Mouse (Mus musculus) gastrocnemius, postnatal 25 days (tissue): ENCODE measurements around the gene 1700013H16Rik. TPM values are rescaled to one million over a fixed set of nuclear protein-coding genes. Genes with fewer than 3 reads are reported as not detected.
"Not testable (repeated sequence)": the region's sequence is repeated elsewhere in the genome, so short reads cannot be mapped to it uniquely, and the experiment has no call there.

Experiments used
- DNase-seq: peaks from one replicate; pipeline ENCODE4 v3.0.0; 2022
- long read RNA-seq, 2 experiments: library from polyadenylated mRNA; stranded (forward); transcript quantifications; one replicate each; pipeline ENCODE4 v2.0.0; 2021
- total RNA-seq, 2 experiments: library from RNA; stranded (reverse); gene quantifications; 1 replicate in 1 of 2; 2 replicates in 1 of 2; pipeline ENCODE4 v1.2.3; 2021

Gene 1700013H16Rik
- not detected for total RNA-seq
- long read RNA-seq, experiment 1: 0 reads
- long read RNA-seq, experiment 2: 0 reads

DNA sequence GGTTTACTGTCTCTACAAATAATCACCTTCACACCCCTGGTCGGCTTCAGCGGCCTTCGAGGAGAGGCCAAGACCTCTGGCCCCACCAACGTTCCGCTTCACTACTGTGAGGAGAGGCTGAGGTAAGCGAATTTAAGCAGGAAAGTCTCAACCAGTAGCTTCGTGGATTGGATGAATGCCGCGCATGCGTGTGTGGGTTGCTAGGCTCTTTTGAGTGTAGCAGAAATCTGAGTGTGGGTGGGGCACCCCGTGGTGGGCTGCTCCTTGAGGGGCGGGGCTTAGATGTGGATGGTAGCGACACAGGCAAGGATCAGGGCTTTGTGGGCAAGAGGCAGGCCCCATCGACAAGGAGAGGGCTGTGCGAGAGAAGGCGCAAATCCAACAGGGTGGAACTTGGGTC is at the start of gene 1700013H16Rik:
Gene 1700013H16Rik, minus strand, starts transcription at position 96 of the 400 bp plus-strand sequence.
- no peak for DNase-seq

DNA sequence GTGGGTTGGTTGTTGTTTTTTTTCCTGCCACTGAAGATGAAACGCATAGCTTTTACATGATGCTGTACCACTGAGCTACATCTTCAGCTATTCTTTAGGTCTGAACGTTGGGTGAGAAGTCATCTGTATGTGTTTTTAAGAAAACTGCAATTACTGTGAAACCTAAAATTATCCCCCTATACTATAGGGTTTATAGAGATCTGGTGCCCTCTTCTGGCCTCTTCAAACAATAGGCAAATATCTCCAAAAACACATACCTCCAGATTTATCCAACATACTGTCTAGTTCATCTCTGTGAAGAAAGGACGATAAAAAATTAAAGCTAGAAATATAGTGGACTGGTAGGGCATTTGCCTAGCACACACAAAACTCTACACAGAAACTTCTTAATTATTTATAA is 41.4 kb upstream of the 1700013H16Rik start:
- no peak for DNase-seq

DNA sequence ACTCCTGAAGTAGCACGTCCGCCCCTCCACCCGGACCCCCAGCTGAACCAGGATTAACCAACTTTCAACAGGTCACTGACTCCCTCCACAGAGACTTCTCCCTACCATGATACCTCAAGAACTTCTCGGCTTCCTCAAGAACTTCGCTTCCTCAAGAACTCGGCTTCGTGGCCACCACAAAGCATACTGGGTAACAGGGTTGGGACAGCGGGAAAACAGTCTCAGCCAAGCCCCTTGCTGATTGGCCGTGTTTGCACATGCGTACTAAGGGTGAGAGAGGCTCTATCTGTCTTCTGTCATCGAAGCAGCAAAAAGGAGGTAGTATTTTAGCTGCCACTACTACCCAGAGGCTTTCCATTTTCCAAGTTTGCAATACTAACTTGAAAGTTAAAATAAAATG is 39.9 kb upstream of the 1700013H16Rik start, which contains the start of gene Xlr:
Gene Xlr, minus strand, starts transcription at position 188 of the 400 bp plus-strand sequence.
- not testable (repeated sequence) for DNase-seq

DNA sequence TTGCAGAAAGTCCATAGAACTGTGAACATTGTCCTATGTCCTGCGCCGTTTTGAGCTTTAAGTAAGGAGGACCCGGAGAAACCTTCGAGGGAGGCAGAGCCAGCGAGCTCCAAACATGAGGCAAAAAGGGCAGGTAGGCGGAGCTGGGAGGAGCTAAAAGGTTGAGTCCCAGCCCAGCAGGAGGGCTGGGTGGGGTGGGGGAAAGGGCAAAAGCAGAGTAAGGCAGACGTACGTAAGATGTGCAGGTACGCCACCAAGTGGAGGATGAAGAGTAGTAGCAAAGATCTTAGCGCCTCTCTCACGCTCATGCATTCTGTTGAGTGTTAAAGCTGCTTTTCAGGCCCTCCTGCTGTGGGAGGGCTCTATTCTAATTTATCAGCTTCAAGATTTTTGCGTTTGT is 18.6 kb upstream of the 1700013H16Rik start, which contains the start of gene Zfp36l3:
Gene Zfp36l3, minus strand, starts transcription at position 119 of the 400 bp plus-strand sequence.
- DNase-seq: no peak

DNA sequence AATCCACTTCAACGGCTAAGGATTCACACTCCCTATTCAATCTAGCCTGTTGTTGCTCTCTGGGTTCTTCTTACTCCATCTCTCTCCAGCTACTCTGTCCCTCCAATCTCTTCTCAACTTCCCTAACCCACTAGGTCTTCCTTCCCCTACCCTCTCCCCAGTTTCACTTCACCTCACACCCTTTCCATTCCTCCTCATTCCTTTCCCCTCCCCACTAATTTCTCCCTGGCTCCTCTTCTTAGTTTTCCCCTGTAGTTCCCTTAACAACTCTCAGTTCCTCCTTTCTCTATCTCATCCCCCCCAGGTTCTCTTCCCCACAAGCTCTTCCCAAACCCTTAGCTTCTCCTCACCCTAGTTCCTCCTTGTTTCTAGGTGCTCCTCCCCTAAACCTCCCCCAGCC is 4.8 kb downstream of the 1700013H16Rik start:
- DNase-seq: no peak

DNA sequence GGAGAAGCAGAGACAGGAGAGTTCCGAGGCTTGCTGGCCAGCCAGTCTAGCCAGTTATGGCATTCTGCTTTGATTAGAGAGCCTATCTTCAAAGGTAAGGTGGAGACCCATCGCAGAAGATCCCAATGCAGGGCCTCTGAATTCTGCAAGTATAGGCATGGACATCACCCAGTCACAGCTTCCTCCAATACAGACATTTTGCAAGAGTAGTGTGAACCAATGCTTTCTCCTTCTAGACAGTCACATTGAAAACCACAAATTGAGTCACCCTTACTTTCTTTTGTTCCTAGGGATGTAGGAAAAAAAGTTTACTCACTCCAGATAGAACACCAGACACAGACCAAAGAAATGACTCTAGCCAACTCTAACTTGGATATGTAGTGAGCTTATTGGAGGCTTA is 28.7 kb downstream of the 1700013H16Rik start:
- DNase-seq: no peak

DNA sequence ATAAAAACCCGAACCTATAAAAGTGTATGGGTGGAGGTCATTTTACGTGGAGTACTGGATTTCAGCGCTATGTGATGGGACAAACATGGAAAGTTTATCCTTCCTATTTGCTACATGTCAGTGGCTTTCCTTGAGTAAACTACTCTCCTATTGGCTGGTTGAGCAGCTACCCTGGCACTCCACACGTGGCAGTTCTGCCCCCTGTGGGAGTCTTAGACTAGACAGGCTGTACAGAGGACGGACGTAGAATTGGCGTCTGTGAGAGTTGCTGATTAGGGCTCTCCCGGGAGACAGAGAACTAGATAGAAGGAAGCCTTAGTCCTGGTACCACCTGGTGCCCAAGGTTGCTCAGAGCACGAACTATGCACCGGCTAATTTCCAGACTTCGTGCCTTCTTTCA is 33.0 kb downstream of the 1700013H16Rik start, which contains the start of gene 4930502E18Rik:
Gene 4930502E18Rik, plus strand, starts transcription at position 231 of the 400 bp plus-strand sequence.
- no peak for DNase-seq

DNA sequence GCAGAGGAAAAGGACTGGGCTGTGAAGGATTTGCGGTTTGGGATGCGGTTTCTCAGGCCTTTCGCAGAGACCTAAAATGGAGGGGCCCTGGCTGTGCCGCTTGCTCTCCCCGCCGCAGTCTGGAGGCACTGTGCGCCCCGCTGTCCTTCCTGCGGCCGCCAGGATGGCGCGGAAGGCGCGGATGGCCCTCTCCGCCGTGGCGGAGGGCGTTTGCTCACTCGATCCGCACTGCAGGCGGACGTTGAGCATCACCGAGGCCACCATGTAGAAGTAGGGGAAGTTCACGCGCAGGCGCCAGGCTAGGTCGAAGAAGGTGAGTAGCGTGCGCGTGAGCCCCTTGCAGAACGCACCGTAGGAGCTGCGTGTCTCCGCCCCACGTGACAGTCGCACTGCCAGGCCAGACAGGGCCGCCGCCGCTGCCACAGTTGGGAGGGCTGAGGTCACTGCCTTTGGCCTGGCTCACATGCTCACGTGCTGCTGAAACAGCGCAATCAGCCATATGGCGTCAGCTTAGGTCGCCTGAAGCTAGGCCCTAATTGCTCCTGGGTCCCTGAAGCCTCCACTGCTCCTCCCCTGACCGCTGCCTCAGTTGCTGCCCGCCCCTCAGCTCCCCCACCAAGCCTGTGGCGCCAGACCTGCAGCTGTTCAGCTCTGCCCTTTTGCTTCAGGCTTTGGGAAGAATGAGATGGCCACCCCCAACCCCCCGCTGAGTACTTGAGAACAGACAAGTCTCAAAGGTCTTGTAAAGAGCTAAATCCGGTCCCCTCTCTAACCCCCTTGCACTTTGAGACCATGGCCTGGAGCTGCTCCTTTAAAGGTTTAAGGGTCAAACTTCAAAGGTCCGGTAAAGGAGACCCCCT is 41.1 kb downstream of the 1700013H16Rik start:
- peak; percentile 30 for DNase-seq

DNA sequence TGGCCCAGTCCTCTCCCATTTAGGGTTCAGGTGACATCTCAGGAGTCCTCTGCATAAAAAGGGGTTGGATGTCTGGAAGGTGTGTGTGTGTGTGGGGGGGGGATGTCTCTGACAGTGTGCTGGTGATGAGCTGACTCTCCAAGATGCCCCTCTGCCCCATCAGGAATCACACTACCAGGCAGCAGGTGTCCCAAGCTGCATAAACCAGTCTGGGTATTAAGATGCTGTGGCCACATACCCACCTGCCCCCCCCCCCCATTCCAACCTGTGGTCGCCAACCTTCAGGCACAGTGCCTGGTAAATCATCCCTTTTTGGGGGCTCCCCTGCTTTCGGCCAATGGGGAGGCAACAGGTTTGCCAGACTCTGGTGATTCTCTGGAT is 41.7 kb downstream of the 1700013H16Rik start:
- no peak for DNase-seq

DNA sequence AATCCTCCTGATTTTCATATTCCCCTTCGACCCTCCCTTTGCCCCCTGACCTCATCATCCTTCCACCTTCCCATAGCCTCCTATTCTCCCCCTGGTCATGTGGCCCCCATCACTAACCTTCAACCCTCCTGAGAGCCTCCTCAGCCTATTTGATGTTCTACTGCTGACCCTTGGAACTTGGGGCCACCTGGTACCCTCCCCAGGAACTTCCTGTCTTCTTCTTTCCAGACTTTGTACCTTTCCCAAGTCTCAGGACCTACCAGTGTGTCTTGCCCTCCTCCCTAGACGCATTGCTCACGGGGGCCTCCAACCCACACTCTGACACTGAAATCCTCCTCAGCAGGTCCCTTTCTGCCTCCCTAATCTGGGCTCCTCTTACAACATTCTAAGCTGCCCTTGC is 55.0 kb downstream of the 1700013H16Rik start:
- DNase-seq: no peak

DNA sequence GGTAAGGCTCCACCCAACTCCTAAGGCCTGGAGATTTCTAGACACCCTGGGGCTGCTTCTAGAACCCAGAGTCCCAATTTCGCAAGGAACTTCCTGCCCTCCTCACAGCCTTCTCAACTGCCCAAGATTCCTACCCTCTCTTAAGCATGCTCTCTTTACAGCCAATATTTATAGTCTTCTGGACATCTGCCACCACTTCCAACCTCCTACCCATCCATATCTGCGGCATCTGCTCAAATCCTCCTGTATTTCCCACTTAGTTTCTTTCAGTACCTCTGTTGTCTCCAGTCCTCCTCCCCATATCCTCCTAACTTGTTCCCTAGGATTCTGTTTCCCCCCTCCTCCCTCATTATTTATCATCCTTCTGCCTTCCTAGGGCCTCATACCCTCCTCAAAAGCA is 58.4 kb downstream of the 1700013H16Rik start:
- DNase-seq: no peak

DNA sequence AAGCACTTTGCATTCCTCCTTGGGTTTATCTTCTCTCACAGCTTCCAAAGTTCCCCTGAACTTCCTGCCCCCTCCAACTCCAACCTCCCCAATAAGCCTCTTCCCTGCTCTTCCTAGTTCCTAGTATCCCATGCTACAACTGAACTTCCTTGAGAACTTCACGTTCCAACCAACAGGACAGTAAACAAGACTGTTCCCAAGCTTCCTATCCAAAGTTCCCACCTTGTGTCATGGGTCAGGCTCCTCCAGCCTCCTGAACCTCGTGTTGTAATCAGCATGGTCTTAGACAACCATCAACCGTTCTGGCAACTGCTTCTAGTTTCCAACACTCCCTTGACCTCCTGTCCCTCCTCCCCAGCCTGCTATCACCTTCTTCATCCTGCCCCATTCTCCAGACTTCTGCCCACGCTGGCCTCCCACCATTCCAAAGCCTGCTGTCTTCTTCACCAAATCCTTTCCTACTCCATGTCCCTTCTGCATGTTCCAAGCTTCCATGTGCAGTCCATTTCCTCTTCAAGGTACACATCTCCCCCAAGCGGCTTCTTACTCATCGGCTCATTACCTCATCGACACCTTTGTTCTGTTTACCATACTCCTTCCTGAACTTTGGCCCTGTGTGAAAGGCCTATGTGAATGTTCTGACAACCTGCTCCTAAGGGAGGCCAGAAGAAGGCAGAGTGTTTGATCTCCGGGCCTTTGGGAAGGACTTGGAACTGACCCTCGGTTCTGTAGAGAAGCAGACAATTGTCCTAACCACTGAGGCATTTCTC is 63.4 kb downstream of the 1700013H16Rik start:
- DNase-seq: no peak

DNA sequence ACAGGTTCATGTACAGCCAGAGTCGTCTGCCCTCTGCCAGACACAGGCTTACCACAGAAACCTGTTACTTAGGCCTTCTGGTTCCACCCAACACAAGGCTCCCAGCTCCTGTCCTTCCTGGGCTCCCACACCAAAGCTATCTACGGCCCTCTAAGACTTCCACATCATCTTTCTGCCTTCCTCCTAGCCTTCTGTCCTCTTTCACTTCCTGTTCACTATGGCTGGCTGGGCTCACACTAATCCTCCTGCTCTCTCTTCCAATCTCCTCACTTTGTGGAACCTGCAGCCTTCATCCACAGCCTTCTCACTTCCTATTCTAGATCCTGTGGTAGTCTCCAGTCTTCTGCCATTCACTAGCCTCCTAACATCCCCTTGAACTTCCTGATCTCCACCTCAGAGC is 64.5 kb downstream of the 1700013H16Rik start:
- DNase-seq: no peak

Other genes with a start within 250 kb of the 1700013H16Rik start
- 1 to 10 TPM; 5.8 to 7.3 TPM for gene Rtl8c, start 149.8 kb downstream of the 1700013H16Rik start, total RNA-seq
- not detected for gene Gm14597, start 148.9 kb downstream of the 1700013H16Rik start, total RNA-seq
- 10 to 100 TPM; 72.3 to 78.7 TPM for gene Rtl8a, start 114.1 kb downstream of the 1700013H16Rik start, total RNA-seq
- 10 to 100 TPM; 53.5 to 64.6 TPM for gene Rtl8b, start 87.4 kb downstream of the 1700013H16Rik start, total RNA-seq
- not detected for gene 4930502E18Rik, start 33.0 kb downstream of the 1700013H16Rik start, total RNA-seq
- gene Zfp36l3, start 18.6 kb upstream of the 1700013H16Rik start, total RNA-seq: not detected
- under 1 TPM; 0.28 to 0.62 TPM for gene Xlr, start 39.9 kb upstream of the 1700013H16Rik start, total RNA-seq